Mouse (Mus musculus) E14TG2a.4 (cell line): ENCODE data around the gene Herpud1.

Experiments used
- CTCF ChIP-seq: conservative IDR thresholded peaks from 2 replicates; pipeline ENCODE4 v1.5.1; 2014; ENCODE audit warnings: low read length
- NANOG ChIP-seq: IDR thresholded peaks from 2 replicates; pipeline ENCODE4 v1.6.1; 2014; ENCODE audit warnings: borderline replicate concordance, low read length, mixed read lengths

- TF ChIP-seq CTCF, result no peak
- TF ChIP-seq NANOG, result no peak
Observed at GRCm38 (mm10) chr8:94375551-94375991, 10.7 kb upstream of the Herpud1 start.
